Mouse (Mus musculus) thymus, adult 2 months (tissue): ENCODE data around the gene Metrn. TPM values are rescaled to one million over a fixed set of nuclear protein-coding genes. Genes with fewer than 3 reads are reported as not detected.
A peak's percentile ranks its signal among the peaks of the same experiment; 100 is the strongest.

Experiments used
- DNase-seq: peaks from one replicate; pipeline ENCODE4 v3.0.0; 2021
- H3K27ac ChIP-seq: fragments of 200-500 bp; 2 replicates; pipeline ENCODE4 v1.5.1; 2012; ENCODE audit warnings: low read length, control low read depth; ENCODE audit not compliant: control insufficient read depth, insufficient read depth
- H3K27me3 ChIP-seq: fragments of 200-500 bp; 2 replicates; pipeline ENCODE4 v1.6.1; 2012; ENCODE audit warnings: mild to moderate bottlenecking, low read length, moderate library complexity, mixed read lengths; ENCODE audit not compliant: control insufficient read depth, insufficient read depth
- H3K36me3 ChIP-seq: fragments of 200-500 bp; 2 replicates; pipeline ENCODE4 v1.6.1; 2012; ENCODE audit warnings: mild to moderate bottlenecking, low read length, moderate library complexity; ENCODE audit not compliant: control insufficient read depth, insufficient read depth
- H3K4me1 ChIP-seq: fragments of 200-500 bp; replicated peaks from 2 replicates; pipeline ENCODE4 v1.6.1; 2012; ENCODE audit warnings: low read length; ENCODE audit not compliant: control insufficient read depth, insufficient read depth
- H3K4me3 ChIP-seq: fragments of 200-500 bp; 2 replicates; pipeline ENCODE4 v1.5.1; 2012; ENCODE audit warnings: mild to moderate bottlenecking, low read length, control low read depth, moderate library complexity; ENCODE audit not compliant: control insufficient read depth, insufficient read depth
- CTCF ChIP-seq: fragments of 200-500 bp; IDR thresholded peaks from 2 replicates; pipeline ENCODE4 v1.5.1; 2012; ENCODE audit warnings: mild to moderate bottlenecking, control low read depth, low read length, moderate library complexity, borderline replicate concordance; ENCODE audit not compliant: control insufficient read depth, poor library complexity, insufficient read depth; ENCODE audit errors: extremely low read depth
- POLR2A ChIP-seq: fragments of 200-500 bp; IDR thresholded peaks from 2 replicates; pipeline ENCODE4 v1.6.1; 2012; ENCODE audit warnings: mild to moderate bottlenecking, low read length, control low read depth, moderate library complexity; ENCODE audit not compliant: control insufficient read depth, poor library complexity, insufficient read depth; ENCODE audit errors: extremely low read depth
- WGBS: fragments of 180-500 bp; shearing (Covaris S2); methylation state at CpG from one replicate; pipeline ENCODE4 v1.1.7; 2018; 5-methylcytosine and 5-hydroxymethylcytosine counted together
- polyA plus RNA-seq: library from polyadenylated mRNA; depleted of rRNA; stranded (reverse); fragments of >200 nt; gene quantifications from 2 replicates; pipeline ENCODE4 v1.2.3, GENCODE M21; 2012

Metrn gene
- polyA plus RNA-seq, 1 experiment, result 171 TPM

- H3K4me3 ChIP-seq, result no peak overlapping the region
- 86% methylated on average over 6 of the region's 6 CpGs for WGBS
- no peaks in the 10 kb centered on the region for H3K27me3 ChIP-seq
- no peak for DNase-seq
- no peak overlapping the region for H3K27ac ChIP-seq
- no peaks in the 10 kb centered on the region; the same call in 1 of the 2 replicates for H3K36me3 ChIP-seq
- peaks cover 15% of the 10 kb centered on the region for H3K4me1 ChIP-seq
- TF ChIP-seq POLR2A, result no peak
- no peak for TF ChIP-seq CTCF
Observed at GRCm38 (mm10) chr17:25781339-25781738, 15.6 kb downstream of the Metrn start.

- DNase-seq, result no peak
- no peaks in the 10 kb centered on the region; the same call in 1 of the 2 replicates for H3K36me3 ChIP-seq
- H3K27me3 ChIP-seq, result no peaks in the 10 kb centered on the region
- TF ChIP-seq POLR2A (no peak), CTCF (no peak)
- no peak overlapping the region for H3K27ac ChIP-seq
- WGBS, result 96% methylated on average over 5 of the region's 5 CpGs
- peaks cover 8% of the 10 kb centered on the region for H3K4me1 ChIP-seq
- H3K4me3 ChIP-seq, result no peak overlapping the region
Observed at GRCm38 (mm10) chr17:25777948-25778347, 19.0 kb downstream of the Metrn start.

- WGBS, result 79% methylated on average over 10 of the region's 10 CpGs
- Histone ChIP-seq H3K4me3 (no peak overlapping the region), H3K27ac (no peak overlapping the region), H3K4me1 (peaks cover 8% of the 10 kb centered on the region), H3K36me3 (no peaks in the 10 kb centered on the region), H3K27me3 (no peaks in the 10 kb centered on the region)
- DNase-seq, result no peak
- TF ChIP-seq POLR2A, result no peak
- TF ChIP-seq CTCF, result no peak
Observed at GRCm38 (mm10) chr17:25775318-25776062, 21.4 kb downstream of the Metrn start.

GRCm38 (mm10) chr17:25773549-25774120, 23.3 kb downstream of the Metrn start, which contains the start of gene Narfl:
TSS of gene Narfl (plus strand) at chr17:25773776.
- under 1% methylated on average over 37 of the region's 37 CpGs for WGBS
- Histone ChIP-seq H3K4me3 (peak within 1 kb of the TSS; percentile 82), H3K27me3 (no peaks in the 10 kb centered on the region), H3K4me1 (peaks cover 8% of the 10 kb centered on the region), H3K36me3 (no peaks in the 10 kb centered on the region), H3K27ac (no peak within 1 kb of the TSS)
- peak; percentile 97 for DNase-seq
- peak; percentile 98 for TF ChIP-seq CTCF
- TF ChIP-seq POLR2A, result peak; percentile 60; the same call in 1 of the 2 replicates

- DNase-seq, result no peak
- TF ChIP-seq CTCF, result no peak
- TF ChIP-seq POLR2A, result no peak
- no peaks in the 10 kb centered on the region for H3K27me3 ChIP-seq
- no peak overlapping the region for H3K27ac ChIP-seq
- H3K4me1 ChIP-seq, result peaks cover 5% of the 10 kb centered on the region
- WGBS, result 56% methylated on average over 9 of the region's 9 CpGs
- no peak overlapping the region for H3K4me3 ChIP-seq
- H3K36me3 ChIP-seq, result no peaks in the 10 kb centered on the region
Observed at GRCm38 (mm10) chr17:25769331-25769730, 27.6 kb downstream of the Metrn start.

- no peaks in the 10 kb centered on the region for H3K27me3 ChIP-seq
- 78% methylated on average over 5 of the region's 5 CpGs for WGBS
Observed at GRCm38 (mm10) chr17:25765886-25766285, 31.1 kb downstream of the Metrn start.

GRCm38 (mm10) chr17:25762591-25762990, 34.3 kb downstream of the Metrn start:
- Histone ChIP-seq H3K4me3 (no peak overlapping the region), H3K27ac (no peak overlapping the region)
- 53% methylated on average over 3 of the region's 3 CpGs for WGBS

More at GRCm38 (mm10) chr17:25765886-25766285, 31.1 kb downstream of the Metrn start:
- no peak overlapping the region for H3K4me3 ChIP-seq
- no peak overlapping the region for H3K27ac ChIP-seq
- DNase-seq, result no peak
- no peaks in the 10 kb centered on the region for H3K4me1 ChIP-seq
- no peak for TF ChIP-seq POLR2A
- no peak for TF ChIP-seq CTCF
- H3K36me3 ChIP-seq, result no peaks in the 10 kb centered on the region

More at GRCm38 (mm10) chr17:25762591-25762990, 34.3 kb downstream of the Metrn start:
- TF ChIP-seq CTCF, result no peak
- no peak for TF ChIP-seq POLR2A
- Histone ChIP-seq H3K4me1 (no peaks in the 10 kb centered on the region), H3K36me3 (no peaks in the 10 kb centered on the region), H3K27me3 (no peaks in the 10 kb centered on the region)
- DNase-seq, result no peak
